Mouse (Mus musculus): ENCODE data around the gene Krt20.

Krt20 gene

DNA sequence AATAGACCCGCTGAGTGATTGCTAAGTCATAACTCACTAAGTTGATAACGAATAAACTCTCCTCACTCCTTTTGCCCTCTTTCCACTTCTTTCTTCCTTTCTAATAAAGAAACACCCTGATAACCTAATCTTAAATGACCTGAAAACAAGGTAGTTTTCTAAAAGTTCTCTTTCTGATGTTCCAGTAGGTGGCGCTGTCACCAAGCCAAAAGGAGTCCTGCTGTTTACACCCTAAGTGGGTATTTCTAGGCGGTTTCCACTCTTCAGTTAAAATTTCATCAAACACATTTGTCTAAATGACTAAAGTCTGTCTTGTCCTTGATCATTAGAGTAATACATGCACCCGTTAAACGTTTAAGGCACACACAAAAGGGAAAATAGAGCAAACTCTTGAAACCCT is 24.7 kb downstream of the Krt20 start:
- no peak for ATAC-seq (ENCODE audit: low TSS enrichment)

DNA sequence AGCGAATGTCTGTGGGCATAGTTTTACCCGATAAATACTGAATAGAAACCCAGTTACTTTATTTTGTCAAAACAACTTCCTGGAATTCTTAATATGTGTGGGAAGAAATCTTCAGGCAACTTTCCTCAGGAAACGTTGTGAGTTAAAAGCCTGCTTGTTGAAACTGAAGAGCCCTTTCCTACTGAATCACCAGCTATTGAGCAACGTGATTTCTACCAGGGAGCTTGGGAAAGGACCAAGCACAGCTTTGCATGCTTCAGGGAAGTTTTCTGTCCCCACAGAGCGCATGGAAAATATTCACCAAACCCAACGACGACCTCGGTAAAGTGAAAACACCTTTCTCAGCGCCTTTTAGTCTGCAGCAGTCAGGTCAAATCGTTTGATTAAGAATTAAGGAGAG is 31.8 kb downstream of the Krt20 start:
- no peak for ATAC-seq (ENCODE audit: low TSS enrichment)

GRCm38 (mm10) chr11:99399956-99400549 is 37.9 kb downstream of the Krt20 start:
- ATAC-seq (ENCODE audit: low TSS enrichment) = no peak

DNA sequence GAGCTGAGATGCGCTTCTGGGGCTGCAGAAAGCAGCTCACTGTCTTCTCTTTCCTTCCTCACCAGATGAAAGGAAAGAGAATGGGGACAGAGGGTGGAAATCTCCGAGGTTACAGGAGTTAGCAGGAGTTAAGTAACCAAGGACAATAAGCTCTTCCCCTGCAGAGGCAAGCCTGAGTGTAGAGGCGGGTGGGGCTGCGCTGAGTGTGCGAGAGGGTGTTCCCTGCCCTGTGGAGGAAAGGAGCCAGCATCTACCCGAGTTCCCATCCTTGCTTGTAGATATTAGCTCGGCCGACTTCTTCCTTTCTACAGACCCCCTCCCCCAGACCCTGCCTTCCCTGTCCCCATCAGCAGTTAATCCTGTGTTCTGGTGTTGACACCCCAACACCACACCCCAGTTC is 39.1 kb downstream of the Krt20 start:
- ATAC-seq (ENCODE audit: low TSS enrichment) = 0 out of 2 replicates have a peak, but pooled peaks have one; percentile 23

DNA sequence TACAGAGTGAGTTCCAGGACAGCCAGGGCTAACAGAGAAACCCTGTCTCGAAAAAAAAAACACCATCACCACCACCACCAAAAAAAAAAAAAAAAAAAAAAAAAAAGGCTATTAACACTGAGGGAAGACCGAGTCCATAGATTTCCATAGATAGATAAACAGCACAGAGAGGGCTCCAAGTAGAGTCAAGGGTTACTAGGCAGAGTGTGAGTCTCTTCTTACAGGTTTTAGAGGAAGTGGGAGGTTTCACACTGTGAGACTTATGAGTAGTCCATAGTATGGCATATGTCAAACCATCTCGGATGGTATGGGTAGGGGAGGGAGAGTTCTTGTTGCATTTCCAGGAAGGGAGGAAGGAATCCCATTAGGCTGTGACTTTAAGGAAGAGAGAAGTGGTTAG is 39.9 kb downstream of the Krt20 start:
- ATAC-seq (ENCODE audit: low TSS enrichment) = no peak

DNA sequence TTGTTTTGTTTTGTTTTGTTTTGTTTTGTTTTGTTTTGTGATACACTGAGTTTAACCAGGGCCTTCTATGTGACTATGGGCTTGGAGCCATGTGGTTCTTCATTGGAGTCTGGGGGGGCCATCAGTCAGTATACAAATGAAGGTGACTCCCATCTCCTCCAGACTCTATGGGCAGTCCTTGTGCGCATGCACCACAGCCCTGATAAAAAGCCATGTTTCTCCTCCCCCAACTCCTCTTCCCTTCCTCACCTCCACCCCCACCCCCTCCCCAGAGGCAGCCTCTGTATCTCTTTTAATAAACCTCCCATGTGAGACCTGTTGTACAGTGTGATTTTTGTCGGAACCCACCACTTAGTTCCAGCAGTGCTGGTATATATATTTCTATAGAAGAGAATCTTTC is 41.3 kb downstream of the Krt20 start:
- no peak for ATAC-seq (ENCODE audit: low TSS enrichment)

DNA sequence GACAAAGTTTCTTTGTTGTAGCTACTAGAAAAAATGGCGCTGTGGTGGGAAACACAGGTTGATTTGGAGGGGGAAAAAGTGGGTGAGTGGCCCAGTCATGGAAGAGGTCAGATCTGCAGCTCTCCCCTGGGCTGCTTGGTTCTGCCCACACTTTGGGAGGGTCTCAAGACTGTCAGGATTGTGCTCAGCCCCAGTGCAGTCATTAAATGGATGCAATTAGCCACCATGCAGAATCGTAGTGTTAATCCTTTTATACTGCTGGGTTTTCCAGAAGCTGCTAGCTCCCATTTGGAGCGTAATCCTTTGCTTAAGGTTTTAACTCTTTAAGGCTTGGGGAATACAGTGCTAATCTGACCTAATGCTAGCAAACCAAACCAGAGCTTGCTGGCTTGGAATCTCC is 41.9 kb downstream of the Krt20 start:
- no peak for ATAC-seq (ENCODE audit: low TSS enrichment)

DNA sequence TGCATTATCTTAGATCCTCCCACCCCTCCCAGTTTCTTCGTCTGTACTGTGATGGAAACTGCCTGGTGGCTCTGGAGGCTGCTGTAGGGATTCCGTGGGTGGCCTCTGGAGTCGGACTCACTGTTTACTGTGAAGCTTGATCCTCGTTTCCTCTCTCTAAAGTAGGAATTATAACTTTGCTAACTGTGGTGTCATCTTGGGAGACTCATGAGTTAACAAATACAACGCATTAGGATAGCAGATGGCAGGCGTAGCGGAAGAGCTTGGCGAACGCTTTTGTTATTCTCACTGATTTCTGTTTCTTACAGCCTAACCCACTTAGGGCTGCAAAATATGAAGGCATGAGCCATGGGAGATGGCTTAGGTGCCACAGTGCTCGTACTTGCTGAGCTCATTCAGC is 45.5 kb downstream of the Krt20 start:
- peak; percentile 90 for ATAC-seq (ENCODE audit: low TSS enrichment)

DNA sequence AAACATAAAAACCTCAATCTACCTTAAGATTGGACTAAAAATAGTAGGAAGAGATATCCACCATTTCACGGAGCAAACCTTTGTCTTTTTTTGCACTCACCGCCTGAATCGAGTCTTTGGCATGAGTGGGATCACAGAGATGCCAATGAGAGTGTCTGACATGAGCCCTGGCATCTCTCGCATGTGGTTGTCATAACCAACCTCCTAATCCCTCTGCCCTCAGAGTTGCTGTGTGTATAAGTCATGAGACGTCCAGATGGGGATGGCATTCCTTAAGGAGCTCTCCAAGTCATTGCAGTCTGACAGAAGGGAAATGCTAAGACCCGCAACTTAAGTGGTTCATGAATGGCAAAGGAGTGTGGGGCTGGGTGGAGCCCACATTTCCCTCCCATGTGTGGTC is 46.6 kb downstream of the Krt20 start:
- no peak for ATAC-seq (ENCODE audit: low TSS enrichment)

DNA sequence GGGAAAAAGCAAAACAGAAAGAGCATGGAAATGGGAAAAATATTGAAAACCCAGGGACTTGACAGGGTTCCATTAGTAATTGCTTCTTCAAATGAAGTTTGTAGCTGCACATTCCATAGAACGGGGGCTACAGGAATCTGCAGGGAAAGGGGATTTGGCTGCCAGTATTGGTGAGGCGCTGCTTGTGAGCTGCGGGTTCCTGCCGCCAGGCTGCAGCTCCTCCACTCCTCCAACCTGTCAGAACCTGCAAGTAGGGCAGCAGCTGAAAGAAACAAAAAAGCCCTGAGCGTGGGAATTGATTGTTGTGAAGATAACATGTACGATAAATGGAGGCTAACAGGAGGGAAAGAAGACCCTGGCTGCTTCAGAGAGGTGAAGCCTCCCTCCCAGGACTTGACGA is 47.1 kb downstream of the Krt20 start:
- ATAC-seq (ENCODE audit: low TSS enrichment) = no peak

DNA sequence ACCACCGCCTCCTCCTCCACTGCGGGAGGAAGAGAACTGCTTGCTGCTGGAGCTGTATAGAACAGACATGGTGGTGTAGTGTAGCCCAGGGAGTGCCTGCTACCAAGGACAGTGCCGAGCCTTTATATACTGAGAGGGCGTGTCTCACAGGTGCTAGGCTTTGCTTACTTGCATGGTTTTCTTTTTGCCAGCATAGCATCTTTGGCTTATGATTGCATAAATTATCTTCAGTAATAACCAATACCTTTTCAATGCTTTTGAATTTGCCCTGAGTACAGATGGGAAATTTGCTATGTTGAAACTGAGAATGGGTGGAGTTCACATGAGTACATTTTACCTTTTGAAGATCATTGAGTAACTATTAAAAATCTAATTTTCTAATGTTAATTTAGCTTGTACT is 48.7 kb downstream of the Krt20 start, which contains the start of gene Krt10:
TSS of gene Krt10 (minus strand) at position 101 of the 400 bp plus-strand sequence.
- no peak for ATAC-seq (ENCODE audit: low TSS enrichment)

DNA sequence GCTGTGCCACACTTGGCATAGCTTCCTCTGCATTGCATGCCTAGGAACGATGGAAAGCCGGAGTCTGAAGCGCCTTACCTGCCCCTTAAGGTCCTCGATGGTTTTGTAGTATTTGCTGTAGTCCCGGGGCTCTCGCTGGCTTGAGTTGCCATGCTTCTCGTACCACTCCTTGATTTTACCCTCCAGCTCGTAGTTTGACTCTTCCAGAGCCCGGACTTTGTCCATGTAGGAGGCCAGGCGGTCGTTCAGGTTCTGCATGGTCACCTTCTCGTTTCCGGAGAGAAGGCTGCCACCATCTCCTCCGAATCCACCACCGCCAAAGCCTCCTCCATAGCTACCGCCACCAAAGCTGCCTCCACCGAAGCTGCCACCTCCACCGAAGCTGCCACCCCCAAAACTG is 49.3 kb downstream of the Krt20 start:
- no peak for ATAC-seq (ENCODE audit: low TSS enrichment)

- peak; percentile 88 for ATAC-seq (ENCODE audit: low TSS enrichment)
Measured at GRCm38 (mm10) chr11:99385813-99386721, 51.9 kb downstream of the Krt20 start.

GRCm38 (mm10) chr11:99379568-99379967 is 58.4 kb downstream of the Krt20 start:
- ATAC-seq (ENCODE audit: low TSS enrichment) = no peak; the same call in 1 of the 2 replicates

All from frontal cortex, adult (tissue).